Mouse (Mus musculus) adrenal gland, adult 2 months (tissue): ENCODE results near the gene Slc4a11. TPM values are rescaled to one million over a fixed set of nuclear protein-coding genes. Genes with fewer than 3 reads are reported as not detected.

Source experiments
- polyA plus RNA-seq: library from polyadenylated mRNA; depleted of rRNA; stranded (reverse); fragments of >200 nt; gene quantifications from 2 replicates; pipeline ENCODE4 v1.2.3, GENCODE M21; 2012; rRNA removed
- total RNA-seq, 2 experiments: library from RNA; stranded (reverse); gene quantifications; 2 replicates each; pipeline ENCODE4 v1.2.3; 2021

Gene Slc4a11
- total and polyA plus RNA-seq, 3 experiments: 3.5 to 4.1 (median 4.0) TPM

Other genes starting within 250 kb of the Slc4a11 start
- gene Ptpra, start 247.2 kb downstream of the Slc4a11 start, total RNA-seq: 100 to 1,000 TPM; 125 to 145 TPM
- 80.0 and 113 TPM in 2 replicates for gene Ptpra, start 247.2 kb downstream of the Slc4a11 start, polyA plus RNA-seq
- gene Mrps26, start 133.8 kb downstream of the Slc4a11 start, total RNA-seq: 10 to 100 TPM; 51.8 to 67.1 TPM
- gene Mrps26, start 133.8 kb downstream of the Slc4a11 start, polyA plus RNA-seq: 148 and 163 TPM in 2 replicates
- not detected for gene Oxt, start 121.3 kb downstream of the Slc4a11 start, total RNA-seq
- gene Oxt, start 121.3 kb downstream of the Slc4a11 start, polyA plus RNA-seq: not detected in 2 replicates
- not detected for gene Avp, start 115.0 kb downstream of the Slc4a11 start, total RNA-seq
- gene Avp, start 115.0 kb downstream of the Slc4a11 start, polyA plus RNA-seq: not detected in 2 replicates
- 10 to 100 TPM in 1 of 2 experiments, 1 to 10 TPM in 1; 10.0 to 16.1 TPM for gene Fastkd5, start 67.5 kb downstream of the Slc4a11 start, total RNA-seq
- 0.40 and 0.52 TPM in 2 replicates for gene Fastkd5, start 67.5 kb downstream of the Slc4a11 start, polyA plus RNA-seq
- gene Ubox5, start 67.5 kb downstream of the Slc4a11 start, total RNA-seq: 1 to 10 TPM; 6.4 to 7.1 TPM
- 5.8 and 6.3 TPM in 2 replicates for gene Ubox5, start 67.5 kb downstream of the Slc4a11 start, polyA plus RNA-seq
- 10 to 100 TPM; 14.3 to 21.4 TPM for gene Lzts3, start 54.7 kb downstream of the Slc4a11 start, total RNA-seq
- 17.7 and 21.0 TPM in 2 replicates for gene Lzts3, start 54.7 kb downstream of the Slc4a11 start, polyA plus RNA-seq
- 100 to 1,000 TPM; 184 to 209 TPM for gene Ddrgk1, start 32.9 kb downstream of the Slc4a11 start, total RNA-seq
- 190 and 213 TPM in 2 replicates for gene Ddrgk1, start 32.9 kb downstream of the Slc4a11 start, polyA plus RNA-seq
- gene Itpa, start 29.9 kb downstream of the Slc4a11 start, total RNA-seq: 10 to 100 TPM; 19.5 to 29.6 TPM
- 28.6 and 29.3 TPM in 2 replicates for gene Itpa, start 29.9 kb downstream of the Slc4a11 start, polyA plus RNA-seq
- 10 to 100 TPM; 36.9 to 43.5 TPM for gene 4930402H24Rik, start 208.9 kb upstream of the Slc4a11 start, total RNA-seq
- 31.1 and 40.0 TPM in 2 replicates for gene 4930402H24Rik, start 208.9 kb upstream of the Slc4a11 start, polyA plus RNA-seq
- 10 to 100 TPM; 27.3 to 31.5 TPM for gene Atrn, start 209.0 kb upstream of the Slc4a11 start, total RNA-seq
- gene Atrn, start 209.0 kb upstream of the Slc4a11 start, polyA plus RNA-seq: 9.8 and 10.3 TPM in 2 replicates